Mouse (Mus musculus): ENCODE results near the gene Scamp1. TPM values are rescaled to one million over a fixed set of nuclear protein-coding genes. Genes with fewer than 3 reads are reported as not detected.

Scamp1 gene
- 25.6 and 32.9 TPM in 2 replicates for polyA plus RNA-seq (2015; fragmentation: Nextera tagmentation; extraction: Ambion mirVana)

GRCm38 (mm10) chr13:94285281-94285871, at the start of gene Scamp1:
Scamp1 (minus strand) TSS chr13:94285857.

Other genes starting within 250 kb of the Scamp1 start
- gene Lhfpl2, start 228.1 kb downstream of the Scamp1 start, polyA plus RNA-seq (2015; fragmentation: Nextera tagmentation; extraction: Ambion mirVana): 22.6 and 23.5 TPM in 2 replicates
- 27.2 and 35.7 TPM in 2 replicates for gene Ap3b1, start 73.1 kb upstream of the Scamp1 start, polyA plus RNA-seq (2015; fragmentation: Nextera tagmentation; extraction: Ambion mirVana)